Mouse (Mus musculus): Measurements from ENCODE around the gene Prkar2a.

DNA sequence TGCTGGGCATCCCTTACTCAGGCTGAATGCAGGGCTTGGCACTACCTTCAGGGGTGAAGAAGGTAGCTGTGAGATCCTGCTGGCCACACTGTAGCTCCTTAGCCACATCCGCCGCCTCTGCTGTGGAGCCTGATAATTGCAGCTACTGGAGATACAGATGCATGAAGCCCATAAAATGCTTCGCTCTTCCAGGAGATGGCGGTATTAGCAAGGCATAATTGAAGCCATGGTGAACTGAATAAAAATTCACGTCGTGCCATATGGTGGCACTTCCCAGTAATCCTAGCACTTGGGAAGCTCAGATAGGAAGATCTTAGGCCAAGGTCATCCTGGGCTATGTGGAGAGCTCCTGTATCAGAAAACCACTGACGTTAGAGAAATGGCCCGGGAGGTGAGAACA is 19.2 kb upstream of the Prkar2a start:
- peak; percentile 22; the same call in 1 of the 2 replicates for TF ChIP-seq CTCF (IDR thresholded peaks at IDR 0.05; ENCODE audit: extremely low read depth, insufficient read length, insufficient replicate concordance, low read depth, low read length)
- no peak for TF ChIP-seq POLR2A (IDR thresholded peaks at IDR 0.05; ENCODE audit: low read depth, low read length)
